Mouse (Mus musculus) midbrain, embryonic 11.5 days (tissue): ENCODE measurements at regions not wholly inside any gene's neighbourhood (a gene's known extent, or its start where the extent isn't known, plus 50 kb on each side); places are given as distances from the start of the nearest gene placed in this dataset.

ENCODE experiments used
- ATAC-seq: fragments of 200-750 bp; cut with Nextera tagmentation; 2 replicates; pipeline ENCODE4 v1.8.0; 2017; ENCODE audit warnings: moderate TSS enrichment, moderate library complexity; ENCODE audit not compliant: low FRiP score
- DNase-seq: peaks from one replicate; pipeline ENCODE4 v3.0.0; 2015; ENCODE audit warnings: low spot score; ENCODE audit errors: missing footprints
- H3K27ac ChIP-seq: fragments of 300-500 bp; sonication (generic); 2 replicates; pipeline ENCODE4 v1.5.1; 2014; ENCODE audit warnings: low read depth, low read length
- H3K27me3 ChIP-seq: fragments of 300-500 bp; sonication (generic); 2 replicates; pipeline ENCODE4 v1.6.1; 2014; ENCODE audit warnings: mild to moderate bottlenecking, low read length, moderate library complexity, mixed read lengths; ENCODE audit not compliant: control insufficient read depth, insufficient read depth
- H3K36me3 ChIP-seq: fragments of 300-500 bp; sonication (generic); 2 replicates; pipeline ENCODE4 v1.6.1; 2014; ENCODE audit warnings: mild to moderate bottlenecking, low read length, moderate library complexity, mixed read lengths; ENCODE audit not compliant: control insufficient read depth, insufficient read depth
- H3K4me1 ChIP-seq: fragments of 300-500 bp; sonication (generic); 2 replicates; pipeline ENCODE4 v1.6.1; 2014; ENCODE audit warnings: low read length; ENCODE audit not compliant: control insufficient read depth, insufficient read depth
- H3K4me2 ChIP-seq: fragments of 300-500 bp; sonication (generic); 2 replicates; pipeline ENCODE4 v1.6.1; 2014; ENCODE audit warnings: mild to moderate bottlenecking, moderate library complexity
- H3K4me3 ChIP-seq: fragments of 300-500 bp; sonication (generic); 2 replicates; pipeline ENCODE4 v1.5.1; 2014; ENCODE audit warnings: low read depth, low read length
- H3K9ac ChIP-seq: fragments of 300-500 bp; sonication (generic); 2 replicates; pipeline ENCODE4 v1.6.1; 2014; ENCODE audit warnings: low read length
- H3K9me3 ChIP-seq: fragments of 300-500 bp; sonication (generic); 2 replicates; pipeline ENCODE4 v1.6.1; 2016; ENCODE audit warnings: low read length; ENCODE audit not compliant: control insufficient read depth
- WGBS: fragments of 180-500 bp; shearing (Covaris S2); extraction: QIAGEN DNeasy Blood & Tissue Kit; methylation state at CpG from one replicate; pipeline ENCODE4 v1.1.7; 2014; 5-methylcytosine and 5-hydroxymethylcytosine counted together

GRCm38 (mm10) chr10:96430142-96430541 is 186.7 kb upstream of the Btg1 start:
- ATAC-seq (no peak), DNase-seq (no peak)
- Histone ChIP-seq H3K4me1 (no peaks in the 10 kb centered on the region), H3K27ac (no peak overlapping the region), H3K4me2 (no peak overlapping the region), H3K9me3 (no peaks in the 10 kb centered on the region), H3K4me3 (no peak overlapping the region), H3K9ac (no peak overlapping the region), H3K36me3 (no peaks in the 10 kb centered on the region), H3K27me3 (no peaks in the 10 kb centered on the region)
- WGBS: 72% methylated on average over 3 of the region's 3 CpGs

- WGBS: 86% methylated on average over 6 of the region's 6 CpGs
- H3K9ac ChIP-seq: no peak overlapping the region
- no peak for ATAC-seq
Measured at GRCm38 (mm10) chr10:96435109-96435508, 181.7 kb upstream of the Btg1 start.

GRCm38 (mm10) chr10:96438398-96439103 is 178.3 kb upstream of the Btg1 start:
- Histone ChIP-seq H3K4me3 (no peak overlapping the region), H3K36me3 (no peaks in the 10 kb centered on the region), H3K4me2 (no peak overlapping the region), H3K9ac (no peak overlapping the region), H3K27me3 (no peaks in the 10 kb centered on the region), H3K27ac (no peak overlapping the region), H3K9me3 (no peaks in the 10 kb centered on the region), H3K4me1 (no peaks in the 10 kb centered on the region)
- 92% methylated on average over 11 of the region's 11 CpGs for WGBS
- ATAC-seq (no peak), DNase-seq (no peak)

More at GRCm38 (mm10) chr10:96435109-96435508, 181.7 kb upstream of the Btg1 start:
- no peak overlapping the region for H3K4me3 ChIP-seq
- H3K27ac ChIP-seq: no peak overlapping the region
- H3K9me3 ChIP-seq: no peaks in the 10 kb centered on the region
- no peaks in the 10 kb centered on the region for H3K36me3 ChIP-seq
- no peaks in the 10 kb centered on the region for H3K27me3 ChIP-seq
- no peak for DNase-seq
- no peak overlapping the region for H3K4me2 ChIP-seq
- H3K4me1 ChIP-seq: no peaks in the 10 kb centered on the region

- Histone ChIP-seq H3K27ac (no peak overlapping the region), H3K36me3 (no peaks in the 10 kb centered on the region), H3K9ac (no peak overlapping the region), H3K4me1 (no peaks in the 10 kb centered on the region), H3K4me2 (no peak overlapping the region), H3K27me3 (no peaks in the 10 kb centered on the region), H3K4me3 (no peak overlapping the region), H3K9me3 (no peaks in the 10 kb centered on the region)
- DNase-seq: no peak
- no peak for ATAC-seq
Measured at GRCm38 (mm10) chr10:96442165-96442564, 174.6 kb upstream of the Btg1 start.

GRCm38 (mm10) chr10:96450266-96450665 is 166.5 kb upstream of the Btg1 start:
- no peak for DNase-seq
- WGBS: 90% methylated on average over 4 of the region's 4 CpGs
- no peaks in the 10 kb centered on the region for H3K27me3 ChIP-seq
- no peaks in the 10 kb centered on the region for H3K4me1 ChIP-seq
- no peak overlapping the region for H3K9ac ChIP-seq
- H3K4me3 ChIP-seq: no peak overlapping the region
- H3K4me2 ChIP-seq: no peak overlapping the region
- no peak overlapping the region for H3K27ac ChIP-seq
- no peaks in the 10 kb centered on the region for H3K9me3 ChIP-seq
- ATAC-seq: no peak
- no peaks in the 10 kb centered on the region for H3K36me3 ChIP-seq

GRCm38 (mm10) chr10:96454857-96455256 is 161.9 kb upstream of the Btg1 start:
- H3K4me2 ChIP-seq: no peak overlapping the region
- H3K27ac ChIP-seq: no peak overlapping the region
- no peaks in the 10 kb centered on the region for H3K9me3 ChIP-seq
- no peaks in the 10 kb centered on the region for H3K36me3 ChIP-seq
- WGBS: 92% methylated on average over 6 of the region's 6 CpGs
- DNase-seq: no peak
- no peak overlapping the region for H3K9ac ChIP-seq
- ATAC-seq: no peak
- H3K27me3 ChIP-seq: no peaks in the 10 kb centered on the region
- H3K4me3 ChIP-seq: no peak overlapping the region
- H3K4me1 ChIP-seq: no peaks in the 10 kb centered on the region

GRCm38 (mm10) chr10:96458551-96458950 is 158.3 kb upstream of the Btg1 start:
- Histone ChIP-seq H3K4me2 (no peak overlapping the region), H3K27me3 (no peaks in the 10 kb centered on the region), H3K9me3 (no peaks in the 10 kb centered on the region), H3K27ac (no peak overlapping the region), H3K4me1 (no peaks in the 10 kb centered on the region), H3K36me3 (no peaks in the 10 kb centered on the region), H3K4me3 (no peak overlapping the region), H3K9ac (no peak overlapping the region)
- ATAC-seq: no peak
- DNase-seq: peak; percentile 61
- WGBS: 48% methylated on average over 4 of the region's 4 CpGs

- Histone ChIP-seq H3K4me2 (no peak overlapping the region), H3K9me3 (no peaks in the 10 kb centered on the region), H3K27ac (no peak overlapping the region), H3K27me3 (no peaks in the 10 kb centered on the region), H3K36me3 (no peaks in the 10 kb centered on the region), H3K4me3 (no peak overlapping the region), H3K4me1 (no peaks in the 10 kb centered on the region), H3K9ac (no peak overlapping the region)
- 77% methylated on average over 3 of the region's 3 CpGs for WGBS
- ATAC-seq (no peak), DNase-seq (no peak)
Measured at GRCm38 (mm10) chr10:96459186-96459585, 157.6 kb upstream of the Btg1 start.

GRCm38 (mm10) chr10:96460151-96460550 is 156.7 kb upstream of the Btg1 start:
- ATAC-seq (no peak), DNase-seq (peak; percentile 86)
- no peaks in the 10 kb centered on the region for H3K27me3 ChIP-seq
- no peak overlapping the region for H3K9ac ChIP-seq
- H3K27ac ChIP-seq: no peak overlapping the region
- no peaks in the 10 kb centered on the region for H3K9me3 ChIP-seq
- H3K4me3 ChIP-seq: no peak overlapping the region
- no peaks in the 10 kb centered on the region for H3K4me1 ChIP-seq
- WGBS: 26% methylated on average over 9 of the region's 9 CpGs
- no peaks in the 10 kb centered on the region for H3K36me3 ChIP-seq
- H3K4me2 ChIP-seq: no peak overlapping the region
